Mouse (Mus musculus) heart, adult 11 months (tissue): ENCODE measurements around the gene Usp10.
A peak's percentile ranks its signal among the peaks of the same experiment; 100 is the strongest.

Source experiments
- DNase-seq: peaks from one replicate; pipeline ENCODE4 v3.0.0; 2022

The Usp10 gene

DNA sequence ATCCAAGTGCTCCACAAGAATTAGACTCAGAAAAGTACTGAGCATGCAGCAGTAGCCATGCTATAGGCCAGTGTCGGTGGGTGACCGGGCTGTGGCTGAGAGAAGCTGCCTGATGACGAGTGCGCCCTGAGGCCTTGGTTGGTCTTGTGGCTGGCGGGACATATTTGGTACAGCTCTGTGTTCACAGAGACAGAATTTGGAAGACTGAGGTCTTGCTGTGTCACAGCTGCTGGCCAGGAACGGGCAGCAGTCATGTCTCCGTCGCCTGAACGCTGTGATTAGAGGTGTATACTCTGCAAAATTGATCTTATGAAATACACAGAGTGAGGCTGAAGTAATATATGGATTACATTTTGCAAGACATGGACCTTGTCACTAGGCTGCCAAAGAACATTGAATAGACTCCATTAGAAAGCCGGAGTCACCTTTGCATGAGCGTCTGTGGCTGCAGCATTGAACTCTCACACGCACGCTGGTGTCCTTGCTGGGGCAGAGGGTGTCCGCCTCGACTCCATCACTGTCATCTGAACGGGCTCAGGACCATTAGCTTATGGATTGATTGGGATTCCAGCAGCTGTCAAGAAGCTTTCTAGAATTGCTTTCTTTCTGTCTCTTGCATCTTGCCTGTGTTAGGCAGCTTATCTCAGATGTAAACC is 6.2 kb downstream of the Usp10 start:
- peak; percentile 89 for DNase-seq

GRCm38 (mm10) chr8:119917415-119917814 is 7.3 kb downstream of the Usp10 start:
- no peak for DNase-seq

DNA sequence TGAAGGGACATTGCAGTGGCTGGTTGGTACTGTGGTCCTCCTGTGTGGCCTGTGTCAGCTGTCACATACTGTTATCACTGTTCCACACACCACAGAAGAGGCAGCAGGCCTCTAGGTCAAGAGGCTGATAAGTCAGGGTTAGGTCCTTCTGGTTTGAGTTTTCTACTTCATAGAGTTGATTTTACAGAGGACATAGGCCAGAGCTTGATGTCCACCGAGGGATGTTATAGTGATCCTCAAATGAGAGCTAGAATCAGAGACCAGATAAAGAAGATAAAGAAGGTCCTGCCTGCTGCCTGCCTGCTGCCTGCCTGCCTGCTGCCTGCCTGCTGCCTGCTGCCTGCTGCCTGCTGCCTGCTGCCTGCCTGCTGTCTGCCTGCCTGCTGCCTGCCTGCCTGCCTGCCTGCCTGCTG is 8.0 kb downstream of the Usp10 start:
- peak; percentile 77 for DNase-seq

- DNase-seq: no peak
Observed at GRCm38 (mm10) chr8:119923259-119923658, 13.1 kb downstream of the Usp10 start.

- no peak for DNase-seq
Observed at GRCm38 (mm10) chr8:119925428-119925827, 15.3 kb downstream of the Usp10 start.

DNA sequence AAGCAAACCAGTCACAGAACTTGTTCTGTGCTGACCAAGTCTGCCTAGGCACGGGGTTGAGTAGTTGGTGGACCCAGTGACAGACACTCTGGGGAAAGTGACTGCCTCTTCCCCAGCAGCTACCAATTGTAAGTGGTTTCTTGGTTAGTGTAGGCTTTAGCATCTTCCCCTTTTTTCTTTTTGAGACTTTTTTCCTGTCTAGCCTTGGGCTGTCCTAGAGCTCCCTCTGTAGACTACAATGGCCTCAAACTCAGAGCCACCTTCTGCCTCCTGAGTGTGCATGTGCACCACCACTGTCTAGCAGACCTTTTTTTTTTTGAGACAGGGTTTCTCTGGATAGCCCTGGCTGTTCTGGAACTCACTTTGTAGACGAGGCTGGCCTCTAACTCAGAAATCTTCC is 16.3 kb downstream of the Usp10 start:
- no peak for DNase-seq

- no peak for DNase-seq
Observed at GRCm38 (mm10) chr8:119927422-119928092, 17.4 kb downstream of the Usp10 start.

DNA sequence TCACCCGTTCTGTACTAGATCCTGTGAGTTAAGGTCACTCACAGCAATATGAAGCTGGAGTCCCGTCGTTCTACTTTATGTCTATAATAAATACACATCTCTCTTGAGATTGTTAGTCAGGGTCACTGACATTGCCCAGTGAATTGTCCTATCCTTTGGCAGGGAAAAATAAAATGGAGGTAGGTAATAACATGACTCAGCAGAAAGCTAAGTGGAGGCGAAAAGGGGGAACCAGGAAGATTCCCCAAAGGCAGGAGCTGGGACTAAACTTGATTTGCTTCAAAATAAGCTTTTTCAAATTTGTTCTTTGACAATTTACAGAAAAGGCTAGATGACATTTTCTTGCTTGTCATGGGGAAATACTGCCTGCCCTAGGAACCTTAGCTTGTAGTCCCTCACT is 21.2 kb downstream of the Usp10 start:
- DNase-seq: no peak

DNA sequence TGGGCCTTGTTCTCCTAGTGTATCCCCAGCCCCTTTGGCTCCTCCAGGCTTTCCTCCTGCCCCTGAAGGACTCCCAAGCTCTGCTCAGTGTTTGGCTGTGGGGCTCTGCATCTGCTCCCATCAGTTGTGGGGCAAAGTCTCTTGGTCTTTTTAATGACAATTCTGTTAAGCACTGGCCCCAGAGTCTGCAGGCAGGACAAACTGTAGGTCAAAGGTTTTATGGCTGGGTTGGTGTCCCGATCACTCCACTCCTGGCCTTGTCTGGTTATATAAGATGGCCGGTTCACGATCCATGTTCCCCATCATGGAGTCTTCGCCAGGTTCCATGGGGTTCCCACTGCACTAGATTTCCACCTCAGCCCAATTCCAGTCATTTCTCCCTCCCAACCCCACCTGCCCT is 23.5 kb downstream of the Usp10 start:
- no peak for DNase-seq

DNA sequence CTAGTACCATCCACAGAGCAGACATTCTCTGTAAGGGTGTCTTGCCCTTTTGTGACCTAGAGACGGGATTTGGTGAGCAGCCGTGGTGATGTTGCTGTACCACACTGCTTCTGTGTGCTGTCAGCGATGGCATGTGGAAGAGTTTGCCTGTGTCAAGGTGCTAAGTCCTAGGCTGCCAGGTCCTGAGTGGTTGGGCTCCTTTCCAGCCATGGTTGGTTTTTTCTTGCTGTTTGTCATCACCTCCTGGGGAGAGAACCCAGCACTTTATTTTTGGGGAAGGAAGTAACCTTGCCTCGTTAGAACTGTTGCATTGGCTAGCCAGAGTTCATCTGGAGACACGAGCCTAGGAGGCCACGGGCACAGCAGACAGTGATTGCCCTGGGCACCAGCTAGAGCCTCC is 25.4 kb downstream of the Usp10 start:
- peak; percentile 91 for DNase-seq

DNA sequence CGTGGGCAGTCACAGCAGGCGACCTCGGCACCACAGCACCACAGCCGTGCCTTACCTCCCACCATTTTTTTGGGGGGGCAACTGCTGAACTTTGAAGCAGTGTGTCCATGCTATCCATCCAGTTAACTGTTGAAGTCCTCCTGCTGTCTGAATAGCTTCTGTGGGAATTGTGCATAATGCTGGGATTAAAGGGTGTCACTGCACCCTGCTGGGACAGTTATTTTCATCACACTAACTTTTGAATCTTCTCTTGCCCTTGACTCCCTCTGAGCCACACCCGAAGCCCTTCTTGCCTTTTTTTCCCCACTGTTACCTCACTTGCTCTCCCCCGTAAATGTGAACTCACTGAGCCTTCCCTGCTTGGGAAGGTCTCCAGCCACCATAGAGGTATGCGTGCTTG is 28.3 kb downstream of the Usp10 start:
- no peak for DNase-seq

DNA sequence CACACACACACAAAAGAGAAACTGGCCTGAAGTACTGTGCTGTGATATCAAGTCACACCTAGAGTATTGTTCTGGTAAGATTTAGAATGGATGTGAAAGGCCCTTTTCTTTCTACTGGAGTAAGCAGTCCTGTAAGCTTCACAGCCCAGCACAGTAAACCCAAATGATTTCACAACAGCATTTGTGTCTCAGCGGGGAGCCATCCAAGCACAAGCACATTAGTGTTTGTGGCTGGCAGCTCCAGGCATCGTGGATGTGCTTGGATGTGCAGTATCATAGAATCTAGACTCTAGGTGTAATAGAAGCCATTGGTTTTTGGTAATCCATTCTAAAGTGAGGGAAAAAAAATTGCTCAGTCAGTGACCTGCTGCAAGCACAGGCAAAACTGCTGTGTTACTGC is 29.2 kb downstream of the Usp10 start:
- no peak for DNase-seq

- no peak for DNase-seq
Observed at GRCm38 (mm10) chr8:119941471-119941870, 31.3 kb downstream of the Usp10 start.

DNA sequence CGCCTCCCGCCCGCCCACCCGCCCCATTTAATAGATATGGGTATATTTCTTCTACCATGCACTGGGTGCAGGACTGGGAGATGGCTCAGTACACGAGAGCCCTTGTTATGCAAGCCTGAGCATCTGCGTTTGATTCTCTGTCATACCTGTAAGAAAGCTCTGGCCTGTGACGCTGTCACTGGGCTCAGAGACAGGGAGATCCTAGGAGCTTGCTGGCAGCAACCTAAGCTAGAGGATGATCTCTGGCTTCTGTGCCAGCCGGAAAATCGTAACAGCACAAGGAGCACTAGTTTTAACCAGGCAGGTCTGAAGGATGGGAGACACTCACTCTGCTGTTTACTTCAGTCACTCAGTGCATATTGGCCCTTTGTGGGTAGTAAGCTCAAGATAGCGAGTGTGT is 33.5 kb downstream of the Usp10 start:
- DNase-seq: no peak

GRCm38 (mm10) chr8:119944096-119944811 is 34.1 kb downstream of the Usp10 start:
- peak; percentile 92 for DNase-seq

DNA sequence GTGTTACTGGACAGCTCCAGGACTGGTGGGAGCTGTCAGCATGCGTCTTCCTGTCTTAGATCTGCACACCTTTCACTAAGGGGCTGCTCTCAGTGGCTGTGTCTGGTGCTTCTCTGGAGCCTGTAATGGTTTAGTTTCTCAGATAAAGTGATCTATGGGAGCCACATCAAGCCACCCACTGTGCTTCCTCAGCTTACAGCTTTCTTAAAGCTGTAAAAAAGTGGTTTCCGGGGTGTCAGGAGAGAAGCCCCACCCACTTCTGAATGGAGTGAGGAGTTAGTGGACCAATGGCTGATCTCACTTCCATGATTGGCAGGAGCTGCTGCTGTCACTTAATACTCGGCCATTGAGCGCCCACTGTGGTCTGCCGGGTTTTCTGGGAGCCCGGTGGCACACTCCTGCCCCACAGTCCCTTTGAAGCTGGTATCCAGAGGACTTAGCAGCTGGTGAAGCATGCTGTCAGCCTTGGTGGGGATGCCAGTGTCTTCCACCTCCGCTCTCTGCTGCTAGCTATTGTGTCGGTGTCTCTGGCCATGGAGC is 36.2 kb downstream of the Usp10 start:
- DNase-seq: no peak

DNA sequence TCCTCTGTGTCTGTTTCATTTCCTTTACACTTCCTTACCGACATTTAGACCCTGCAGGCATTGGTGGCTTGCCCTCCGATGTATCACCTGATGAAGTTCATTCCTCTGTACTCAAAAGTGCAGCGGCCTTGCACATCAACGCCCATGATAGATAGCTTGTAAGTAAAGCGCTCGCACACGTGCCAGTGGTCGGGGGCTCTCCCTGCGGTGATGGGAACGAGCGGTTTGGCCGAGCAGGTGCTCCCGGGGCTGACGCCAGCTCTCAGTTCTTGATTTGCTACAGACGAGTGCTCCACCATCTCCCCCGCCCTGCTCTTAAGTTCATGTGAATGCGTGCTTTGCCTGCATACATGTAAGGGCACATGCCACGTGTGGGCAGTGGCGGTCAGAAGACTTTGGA is 37.5 kb downstream of the Usp10 start:
- no peak for DNase-seq

DNA sequence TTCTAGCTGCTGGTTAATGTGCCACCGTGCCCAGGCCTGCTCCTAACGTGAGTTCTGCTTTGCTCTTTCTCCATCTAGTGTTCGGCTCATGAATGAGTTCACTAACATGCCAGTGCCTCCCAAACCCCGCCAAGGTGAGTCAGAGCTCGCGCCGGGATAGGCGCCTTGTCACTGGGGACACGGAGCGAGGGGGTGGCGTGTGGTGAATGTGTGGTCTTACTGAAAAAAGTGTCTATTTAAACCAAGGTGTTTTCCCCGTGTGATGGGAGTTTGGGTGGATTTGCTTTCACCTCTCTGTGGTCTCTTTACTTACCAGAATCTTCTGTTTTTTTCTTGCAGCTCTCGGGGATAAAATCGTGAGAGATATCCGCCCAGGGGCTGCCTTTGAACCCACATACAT is 38.2 kb downstream of the Usp10 start:
- no peak for DNase-seq

DNA sequence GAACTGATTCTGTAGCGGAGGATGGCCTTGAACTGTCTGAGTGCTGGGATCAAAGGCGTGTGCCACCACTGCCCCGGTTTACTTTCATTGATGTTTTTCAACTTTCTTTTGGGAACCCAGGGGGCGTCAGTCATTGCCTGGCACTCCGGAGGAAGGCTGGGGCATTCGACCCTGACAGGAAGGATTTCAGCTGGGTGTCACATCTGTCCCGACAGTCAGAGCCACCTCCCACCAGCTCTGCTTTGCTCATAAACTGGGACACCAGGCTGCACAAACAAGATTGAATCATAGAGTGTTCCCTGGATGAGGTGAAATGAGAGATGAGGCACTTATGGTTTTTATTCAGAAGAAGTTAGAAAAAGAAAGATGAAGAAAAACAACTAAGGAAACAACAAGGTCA is 42.1 kb downstream of the Usp10 start:
- no peak for DNase-seq

GRCm38 (mm10) chr8:119952747-119953146 is 42.6 kb downstream of the Usp10 start:
- DNase-seq: no peak

- DNase-seq: no peak
Observed at GRCm38 (mm10) chr8:119955333-119955732, 45.2 kb downstream of the Usp10 start.

GRCm38 (mm10) chr8:119958076-119958475 is 47.9 kb downstream of the Usp10 start:
- DNase-seq: no peak

- DNase-seq: peak; percentile 96
Observed at GRCm38 (mm10) chr8:119960531-119961104, 50.5 kb downstream of the Usp10 start.

GRCm38 (mm10) chr8:119964859-119965258 is 54.7 kb downstream of the Usp10 start:
- DNase-seq: no peak
